Mouse (Mus musculus) MEL (cell line): Measurements from ENCODE around the gene Ppp1r15a. TPM values are rescaled to one million over a fixed set of nuclear protein-coding genes. Genes with fewer than 3 reads are reported as not detected.

ENCODE experiments used
- DNase-seq: peaks from one replicate; pipeline ENCODE4 v3.0.0; 2011; ENCODE audit warnings: low read depth, low spot score
- H3K27ac ChIP-seq: 2 replicates; pipeline ENCODE4 v1.5.1; 2012; ENCODE audit warnings: low read depth, mild to moderate bottlenecking, control low read depth, low read length, moderate library complexity; ENCODE audit not compliant: control insufficient read depth
- H3K27me3 ChIP-seq, 2 experiments: fragments of 150-350 bp in 1 of 2; sonication (generic) in 1 of 2; 2 replicates each; pipeline ENCODE4 v1.6.1; 2012; ENCODE audit warnings: low read length in 2 of 2, mild to moderate bottlenecking in 2 of 2, improper control_type of control experiment in 1 of 2, moderate library complexity in 1 of 2; ENCODE audit not compliant: insufficient read depth in 2 of 2, control insufficient read depth in 1 of 2
- H3K36me3 ChIP-seq, 2 experiments: 2 replicates each; pipeline ENCODE4 v1.6.1; 2012 to 2014; ENCODE audit warnings: low read length in 2 of 2, improper control_type of control experiment in 1 of 2, inconsistent platforms in 1 of 2, mild to moderate bottlenecking in 1 of 2; ENCODE audit not compliant: insufficient read depth in 2 of 2, control insufficient read depth in 1 of 2
- H3K4me1 ChIP-seq, 2 experiments: fragments of 150-350 bp in 1 of 2; sonication (generic) in 1 of 2; 2 replicates each; pipeline ENCODE4 v1.6.1; 2012; ENCODE audit warnings: low read length in 2 of 2, improper control_type of control experiment in 1 of 2, mild to moderate bottlenecking in 1 of 2; ENCODE audit not compliant: insufficient read depth in 2 of 2, control insufficient read depth in 1 of 2
- H3K4me3 ChIP-seq, 2 experiments: fragments of 150-350 bp in 1 of 2; sonication (generic) in 1 of 2; 2 replicates each; pipeline ENCODE4 v1.5.1; 2012; ENCODE audit warnings: low read depth in 2 of 2, low read length in 2 of 2, mild to moderate bottlenecking in 2 of 2, moderate library complexity in 2 of 2, control low read depth in 1 of 2, improper control_type of control experiment in 1 of 2; ENCODE audit not compliant: control insufficient read depth in 1 of 2, insufficient read depth in 1 of 2
- H3K79me2 ChIP-seq: 2 replicates; pipeline ENCODE4 v1.6.1; 2012; ENCODE audit warnings: mild to moderate bottlenecking, low read length, moderate library complexity; ENCODE audit not compliant: control insufficient read depth, poor library complexity, insufficient read depth
- H3K9ac ChIP-seq: 2 replicates; pipeline ENCODE4 v1.6.1; 2012; ENCODE audit warnings: low read depth, mild to moderate bottlenecking, control low read depth, low read length, moderate library complexity; ENCODE audit not compliant: control insufficient read depth, poor library complexity, severe bottlenecking
- H3K9me3 ChIP-seq: fragments of 150-350 bp; sonication (generic); replicated peaks from 2 replicates; pipeline ENCODE4 v1.6.1; 2012; ENCODE audit warnings: mild to moderate bottlenecking, low read length, improper control_type of control experiment, moderate library complexity; ENCODE audit not compliant: insufficient read depth
- CHD1 ChIP-seq: IDR thresholded peaks from 2 replicates; pipeline ENCODE4 v1.6.1; 2012; ENCODE audit warnings: low read depth, mild to moderate bottlenecking, inconsistent platforms, low read length, improper control_type of control experiment
- CHD2 ChIP-seq: IDR thresholded peaks from 2 replicates; pipeline ENCODE4 v1.6.1; 2011; ENCODE audit warnings: low read length, improper control_type of control experiment
- CTCF ChIP-seq, 3 experiments: IDR thresholded peaks in 2 of 3; conservative IDR thresholded peaks in 1 of 3; 2 replicates each; pipeline ENCODE4 v1.5.1; 2011 to 2012; ENCODE audit warnings: low read length in 3 of 3, low read depth in 2 of 3, mild to moderate bottlenecking in 2 of 3, improper control_type of control experiment in 1 of 3, inconsistent platforms in 1 of 3, mixed read lengths in 1 of 3, moderate library complexity in 1 of 3; ENCODE audit not compliant: control insufficient read depth in 1 of 3, insufficient read depth in 1 of 3, poor library complexity in 1 of 3, severe bottlenecking in 1 of 3
- E2F4 ChIP-seq: IDR thresholded peaks from 2 replicates; pipeline ENCODE4 v1.6.1; 2011; ENCODE audit warnings: low read depth, low read length, improper control_type of control experiment, borderline replicate concordance
- GABPA ChIP-seq: IDR thresholded peaks from 2 replicates; pipeline ENCODE4 v1.6.1; 2012; ENCODE audit warnings: low read depth, mild to moderate bottlenecking, inconsistent platforms, low read length, improper control_type of control experiment, moderate library complexity
- JUND ChIP-seq: IDR thresholded peaks from 2 replicates; pipeline ENCODE4 v1.6.1; 2011; ENCODE audit warnings: low read depth, mild to moderate bottlenecking, improper control_type of control experiment, low read length
- KAT2A ChIP-seq: conservative IDR thresholded peaks from 2 replicates; pipeline ENCODE4 v1.6.1; 2012; ENCODE audit warnings: low read depth, low read length, improper control_type of control experiment, inconsistent platforms
- MAFK ChIP-seq: IDR thresholded peaks from 2 replicates; pipeline ENCODE4 v1.6.1; 2011; ENCODE audit warnings: low read depth, mild to moderate bottlenecking, low read length, improper control_type of control experiment, borderline replicate concordance
- MAZ ChIP-seq: IDR thresholded peaks from 2 replicates; pipeline ENCODE4 v1.6.1; 2012; ENCODE audit warnings: low read depth, mild to moderate bottlenecking, inconsistent platforms, low read length, improper control_type of control experiment
- MEF2A ChIP-seq: IDR thresholded peaks from 2 replicates; pipeline ENCODE4 v1.6.1; 2014; ENCODE audit warnings: low read depth, mild to moderate bottlenecking, inconsistent platforms, low read length, improper control_type of control experiment; ENCODE audit not compliant: poor library complexity, insufficient replicate concordance, severe bottlenecking; ENCODE audit errors: extremely low read depth
- MYB ChIP-seq: IDR thresholded peaks from 2 replicates; pipeline ENCODE4 v1.6.1; 2011; ENCODE audit warnings: mild to moderate bottlenecking, low read depth, low read length, improper control_type of control experiment
- MYC ChIP-seq: IDR thresholded peaks from 2 replicates; pipeline ENCODE4 v1.6.1; 2011; ENCODE audit warnings: low read depth, mild to moderate bottlenecking, low read length, improper control_type of control experiment, moderate library complexity
- NRF1 ChIP-seq: IDR thresholded peaks from 2 replicates; pipeline ENCODE4 v1.6.1; 2014; ENCODE audit warnings: low read depth, mild to moderate bottlenecking, inconsistent platforms, low read length, improper control_type of control experiment, moderate library complexity; ENCODE audit not compliant: poor library complexity, insufficient read depth, severe bottlenecking
- POLR2AphosphoS5 ChIP-seq: IDR thresholded peaks from 2 replicates; pipeline ENCODE4 v1.6.1; 2012; ENCODE audit warnings: low read depth, borderline replicate concordance, mild to moderate bottlenecking, inconsistent platforms, low read length, moderate library complexity, mixed read lengths
- RAD21 ChIP-seq: IDR thresholded peaks from 2 replicates; pipeline ENCODE4 v1.6.1; 2011; ENCODE audit warnings: mild to moderate bottlenecking, low read depth, low read length, improper control_type of control experiment
- SIN3A ChIP-seq: IDR thresholded peaks from 2 replicates; pipeline ENCODE4 v1.6.1; 2012; ENCODE audit warnings: low read length, improper control_type of control experiment, inconsistent platforms
- SMC3 ChIP-seq: IDR thresholded peaks from 2 replicates; pipeline ENCODE4 v1.6.1; 2011; ENCODE audit warnings: low read depth, low read length, improper control_type of control experiment
- TAL1 ChIP-seq: IDR thresholded peaks from 2 replicates; pipeline ENCODE4 v1.6.1; 2012; ENCODE audit warnings: mild to moderate bottlenecking, inconsistent platforms, low read length, moderate library complexity, mixed read lengths
- UBTF ChIP-seq: IDR thresholded peaks from 2 replicates; pipeline ENCODE4 v1.6.1; 2012; ENCODE audit warnings: low read depth, mild to moderate bottlenecking, inconsistent platforms, low read length, improper control_type of control experiment, moderate library complexity, borderline replicate concordance; ENCODE audit not compliant: insufficient read depth
- USF2 ChIP-seq, 2 experiments: IDR thresholded peaks; 2 replicates each; pipeline ENCODE4 v1.6.1; 2011 to 2012; ENCODE audit warnings: improper control_type of control experiment in 2 of 2, low read length in 2 of 2, borderline replicate concordance in 1 of 2, inconsistent platforms in 1 of 2, low read depth in 1 of 2, mild to moderate bottlenecking in 1 of 2; ENCODE audit not compliant: insufficient read depth in 1 of 2
- ZNF384 ChIP-seq: IDR thresholded peaks from 2 replicates; pipeline ENCODE4 v1.6.1; 2012; ENCODE audit warnings: low read depth, mild to moderate bottlenecking, inconsistent platforms, low read length, improper control_type of control experiment
- polyA plus RNA-seq, 2 experiments: library from polyadenylated mRNA; stranded (reverse) in 1 of 2; unstranded in 1 of 2; fragments of >175 nt in 1 of 2; fragments of >200 nt in 1 of 2; gene quantifications; 2 replicates each; pipeline versions ENCODE4 v1.2.1 to v1.2.4; 2012; ENCODE audit warnings: low replicate concordance in 2 of 2, low read depth in 1 of 2; ENCODE audit not compliant: insufficient read length in 2 of 2, insufficient read depth in 1 of 2, missing spikeins in 1 of 2
- total RNA-seq: library from RNA; depleted of rRNA; stranded (reverse); fragments of 300-350 nt; gene quantifications from 2 replicates; pipeline ENCODE4 v1.2.3, GENCODE M21; 2012

The Ppp1r15a gene
- total and polyA plus RNA-seq, 3 experiments = 27.0 to 78.0 TPM; not detected in 1

DNA sequence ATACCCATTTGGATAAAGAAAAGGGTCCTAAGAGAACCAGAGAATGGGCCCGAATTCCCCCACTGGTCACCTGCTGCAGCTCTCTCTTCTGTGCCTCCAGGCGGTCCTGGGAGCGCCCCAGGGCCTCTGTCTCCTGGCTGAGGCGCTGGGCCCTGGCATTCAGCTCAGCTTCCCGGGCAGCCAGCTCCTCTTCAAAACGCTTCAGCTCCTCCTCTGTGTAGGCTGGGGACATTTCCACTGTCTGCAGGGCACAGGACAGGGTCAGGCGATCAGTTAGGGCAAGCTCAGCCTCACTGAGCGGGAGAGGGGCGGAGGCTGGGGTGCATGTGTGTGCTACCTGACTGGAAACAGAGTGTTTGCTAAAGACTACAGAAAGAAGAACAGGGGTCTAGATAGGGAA lies 31.5 kb downstream of the Ppp1r15a start:
- Histone ChIP-seq H3K79me2 (no peaks in the 10 kb centered on the region), H3K4me3 (no peak overlapping the region), H3K27me3 (no peaks in the 10 kb centered on the region), H3K9me3 (no peaks in the 10 kb centered on the region), H3K27ac (no peak overlapping the region), H3K9ac (no peak overlapping the region), H3K36me3 (peaks cover 2 to 14% of the 10 kb centered on the region in 2 experiments), H3K4me1 (peaks cover 8 to 14% of the 10 kb centered on the region in 2 experiments)
- TF ChIP-seq NRF1 (no peak), MYC (no peak), KAT2A (no peak), SIN3A (no peak), JUND (no peak), E2F4 (no peak), CHD1 (no peak), POLR2AphosphoS5 (no peak), MEF2A (no peak), SMC3 (no peak), MAZ (no peak), CHD2 (no peak), MAFK (no peak)
- DNase-seq = no peak

DNA sequence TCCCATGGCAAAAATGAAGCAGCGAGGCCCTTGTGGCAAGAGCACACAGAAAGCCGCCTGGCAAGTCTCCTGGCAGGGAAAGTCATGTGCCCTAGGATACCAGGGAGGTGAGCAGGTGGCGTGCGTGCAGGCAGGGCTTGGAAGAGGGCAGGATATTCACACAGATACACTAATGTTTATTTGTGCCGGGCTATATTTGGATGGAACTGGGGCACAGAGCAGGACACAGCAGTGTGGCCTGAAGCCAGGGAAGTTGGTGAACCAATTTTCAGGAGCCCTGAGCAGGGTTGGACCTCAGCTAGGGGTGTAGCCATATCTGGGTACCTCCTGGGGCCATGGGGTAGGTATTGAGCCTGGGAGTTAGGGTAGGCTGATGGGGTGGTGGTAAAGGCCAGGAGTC lies 33.1 kb downstream of the Ppp1r15a start:
- no peak for DNase-seq
- Histone ChIP-seq H3K36me3 (peaks cover 0 to 18% of the 10 kb centered on the region in 2 experiments; a peak in 3 of 4 replicates), H3K9me3 (no peaks in the 10 kb centered on the region), H3K9ac (no peak overlapping the region), H3K79me2 (no peaks in the 10 kb centered on the region), H3K4me3 (no peak overlapping the region), H3K4me1 (peaks cover 8 to 20% of the 10 kb centered on the region in 2 experiments), H3K27ac (no peak overlapping the region), H3K27me3 (no peaks in the 10 kb centered on the region)
- TF ChIP-seq POLR2AphosphoS5 = no peak
- TF ChIP-seq USF2 (IDR thresholded peaks at IDR 0.05; ENCODE audit: borderline replicate concordance in 1 of 2, insufficient read depth in 1 of 2, low read depth in 1 of 2, low read length in 2 of 2) = no peak
- no peak for TF ChIP-seq UBTF
- no peak for TF ChIP-seq JUND
- TF ChIP-seq SIN3A = no peak
- no peak for TF ChIP-seq E2F4
- no peak for TF ChIP-seq SMC3
- no peak for TF ChIP-seq ZNF384
- no peak for TF ChIP-seq MAZ
- TF ChIP-seq MAFK = no peak
- TF ChIP-seq MYB = no peak
- TF ChIP-seq CTCF (IDR thresholded peaks at IDR 0.05 in 2 of 3, conservative IDR thresholded peaks at IDR 0.05 in 1 of 3; ENCODE audit: control insufficient read depth in 1 of 3, insufficient read depth in 1 of 3, low read depth in 2 of 3, low read length in 3 of 3, poor library complexity in 1 of 3, severe bottlenecking in 1 of 3) = no peak
- TF ChIP-seq RAD21 = no peak
- no peak for TF ChIP-seq TAL1
- no peak for TF ChIP-seq CHD2
- TF ChIP-seq GABPA = no peak
